Mouse (Mus musculus) kidney, adult 18-20 months (tissue): ENCODE measurements around the gene Pde7b.
A peak's percentile ranks its signal among the peaks of the same experiment; 100 is the strongest.
"Not testable (repeated sequence)": the region's sequence is repeated elsewhere in the genome, so short reads cannot be mapped to it uniquely, and the experiment has no call there.

Experiments
- DNase-seq: peaks from one replicate; pipeline ENCODE4 v3.0.0; 2021

Pde7b gene

GRCm38 (mm10) chr10:20543121-20543520, 181.8 kb downstream of the Pde7b start:
- no peak for DNase-seq

- DNase-seq: no peak
These were observed 191.1 kb downstream of the Pde7b start for GRCm38 (mm10) chr10:20533811-20534210.

- DNase-seq: no peak
These were observed 193.0 kb downstream of the Pde7b start for GRCm38 (mm10) chr10:20531921-20532320.

- no peak for DNase-seq
These were observed 196.1 kb downstream of the Pde7b start for GRCm38 (mm10) chr10:20528544-20529411.

- DNase-seq: no peak
These were observed 197.1 kb downstream of the Pde7b start for GRCm38 (mm10) chr10:20527737-20528136.

GRCm38 (mm10) chr10:20518529-20518889, 206.4 kb downstream of the Pde7b start:
- no peak for DNase-seq

GRCm38 (mm10) chr10:20517756-20518528, 206.9 kb downstream of the Pde7b start:
- not testable (repeated sequence) for DNase-seq

GRCm38 (mm10) chr10:20513891-20514290, 211.0 kb downstream of the Pde7b start:
- no peak for DNase-seq

GRCm38 (mm10) chr10:20513461-20513860, 211.4 kb downstream of the Pde7b start:
- DNase-seq: no peak

GRCm38 (mm10) chr10:20509819-20510218, 215.1 kb downstream of the Pde7b start:
- DNase-seq: no peak

GRCm38 (mm10) chr10:20508497-20508896, 216.4 kb downstream of the Pde7b start:
- DNase-seq: no peak

GRCm38 (mm10) chr10:20507732-20508412, 217.0 kb downstream of the Pde7b start:
- DNase-seq: no peak

GRCm38 (mm10) chr10:20507069-20507468, 217.8 kb downstream of the Pde7b start:
- no peak for DNase-seq

- no peak for DNase-seq
These were observed 219.4 kb downstream of the Pde7b start for GRCm38 (mm10) chr10:20505454-20505853.

- DNase-seq: no peak
These were observed 220.1 kb downstream of the Pde7b start for GRCm38 (mm10) chr10:20504800-20505199.

GRCm38 (mm10) chr10:20503265-20504025, 221.4 kb downstream of the Pde7b start:
- DNase-seq: no peak

GRCm38 (mm10) chr10:20501221-20501620, 223.7 kb downstream of the Pde7b start:
- no peak for DNase-seq

- DNase-seq: no peak
These were observed 229.8 kb downstream of the Pde7b start for GRCm38 (mm10) chr10:20495051-20495450.

- DNase-seq: no peak
These were observed 230.9 kb downstream of the Pde7b start for GRCm38 (mm10) chr10:20493826-20494455.

- DNase-seq: peak; percentile 18
These were observed 232.5 kb downstream of the Pde7b start for GRCm38 (mm10) chr10:20492216-20492964.

- no peak for DNase-seq
These were observed 234.1 kb downstream of the Pde7b start for GRCm38 (mm10) chr10:20490775-20491174.
